Mouse (Mus musculus): ENCODE measurements around the gene Glud1.
"Not testable (repeated sequence)": the region's sequence is repeated elsewhere in the genome, so short reads cannot be mapped to it uniquely, and the experiment has no call there.

The Glud1 gene

DNA sequence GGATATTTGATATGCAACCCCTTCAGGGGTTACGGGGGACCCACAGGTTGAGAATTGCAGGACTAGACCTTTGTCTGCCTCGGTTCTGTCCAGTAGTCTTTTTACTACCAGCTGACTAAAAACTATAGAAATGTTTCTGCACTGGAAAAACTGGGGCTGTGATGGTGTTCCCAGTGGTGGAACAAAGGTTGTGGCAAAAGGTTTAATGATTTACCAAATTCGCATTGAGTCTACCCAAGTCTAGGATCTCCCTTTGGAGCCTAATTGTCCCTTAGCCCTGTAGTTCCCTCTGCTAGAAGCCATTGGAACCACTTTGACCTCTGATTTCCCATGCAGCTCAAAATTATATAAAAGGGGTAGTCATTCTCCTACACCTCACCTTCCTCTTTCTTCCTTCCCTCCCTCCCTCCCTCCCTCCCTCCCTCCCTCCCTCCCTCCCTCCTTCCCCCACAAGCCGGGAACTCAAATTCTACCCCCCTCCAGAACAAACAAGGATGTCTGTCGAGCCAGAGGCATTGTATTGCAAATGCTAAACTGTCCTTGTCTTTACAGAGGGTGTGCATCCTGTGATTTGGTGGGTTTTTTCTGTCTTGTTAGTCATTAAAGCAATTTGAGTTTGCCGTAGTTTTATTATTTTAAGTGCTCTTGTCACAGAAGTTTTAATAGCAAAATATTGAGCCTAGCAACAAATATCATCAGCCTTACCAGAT is 2.0 kb downstream of the Glud1 start:
- DNase-seq (ENCODE audit: low spot score) = no peak

GRCm38 (mm10) chr14:34313612-34314011 is 3.1 kb downstream of the Glud1 start:
- no peak for DNase-seq (ENCODE audit: low spot score)

- DNase-seq (ENCODE audit: low spot score) = not testable (repeated sequence)
Measured at GRCm38 (mm10) chr14:34314383-34314782, 3.9 kb downstream of the Glud1 start.

- DNase-seq (ENCODE audit: low spot score) = no peak
Measured at GRCm38 (mm10) chr14:34314796-34315195, 4.3 kb downstream of the Glud1 start.

- no peak for DNase-seq (ENCODE audit: low spot score)
Measured at GRCm38 (mm10) chr14:34316346-34316745, 5.8 kb downstream of the Glud1 start.

GRCm38 (mm10) chr14:34317431-34317830 is 6.9 kb downstream of the Glud1 start:
- no peak for DNase-seq (ENCODE audit: low spot score)

DNA sequence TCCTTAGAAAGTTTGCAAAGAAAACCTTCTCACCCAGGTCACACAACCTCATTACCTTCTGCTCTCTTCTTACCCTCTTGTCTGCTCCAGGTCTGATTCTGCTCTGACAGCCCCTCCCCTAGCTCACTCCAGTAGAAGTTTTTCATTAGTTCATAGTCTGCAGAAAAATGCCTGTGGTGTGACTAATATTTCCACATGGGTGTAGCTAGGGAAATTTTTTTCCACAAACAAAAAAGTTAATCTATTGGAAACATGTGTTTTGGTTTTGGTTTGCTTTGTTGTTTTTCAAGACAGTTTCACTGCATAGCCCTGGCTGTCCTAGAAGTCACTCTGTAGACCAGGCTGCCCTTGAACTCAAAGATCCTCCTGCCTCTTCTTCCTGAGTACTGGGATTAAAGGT is 7.6 kb downstream of the Glud1 start:
- no peak for DNase-seq (ENCODE audit: low spot score)

DNA sequence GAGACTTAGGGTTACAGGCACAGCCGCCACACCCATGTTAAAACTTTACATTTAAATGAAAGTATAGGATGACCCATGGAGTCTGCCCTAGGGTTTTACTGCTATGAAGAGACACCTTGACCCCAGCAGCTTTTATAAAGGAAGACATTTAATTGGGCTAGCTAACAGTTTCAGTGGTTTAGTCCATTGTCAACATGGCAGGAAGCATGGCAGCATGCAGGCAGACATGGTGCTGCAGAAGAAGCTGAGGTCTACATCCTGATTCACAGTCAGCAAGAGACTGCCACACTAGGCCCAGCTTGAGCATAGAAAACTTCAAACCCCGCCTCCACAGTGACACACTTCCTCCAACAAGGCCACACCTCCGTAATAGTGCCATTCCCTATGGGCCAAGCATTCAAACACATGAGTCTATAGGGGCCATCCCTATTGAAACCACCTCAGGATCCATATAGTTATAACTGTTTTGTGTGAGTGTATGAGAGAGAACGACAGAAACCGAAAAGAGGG is 13.1 kb downstream of the Glud1 start:
- no peak for DNase-seq (ENCODE audit: low spot score)

DNA sequence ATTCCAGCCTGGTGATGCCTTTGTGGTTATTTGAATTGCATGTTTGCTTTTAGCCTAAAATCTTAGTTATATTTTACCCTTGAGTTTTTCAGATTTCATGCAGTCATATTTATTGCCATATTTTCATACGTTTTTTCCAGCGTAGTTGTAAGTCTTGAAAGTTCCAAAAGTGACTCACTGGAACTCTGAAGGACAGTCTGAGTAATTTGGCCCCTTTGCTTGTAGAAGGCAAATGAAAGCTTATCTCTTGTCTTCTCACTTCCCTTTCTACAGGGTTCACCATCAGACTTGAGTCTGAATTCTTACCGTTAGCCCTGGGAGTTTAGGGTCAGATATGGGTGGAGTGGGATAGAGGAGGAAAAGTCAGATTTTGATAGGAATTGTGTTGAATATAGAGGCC is 16.1 kb downstream of the Glud1 start:
- no peak for DNase-seq (ENCODE audit: low spot score)

- DNase-seq (ENCODE audit: low spot score) = no peak
Measured at GRCm38 (mm10) chr14:34327618-34328017, 17.1 kb downstream of the Glud1 start.

DNA sequence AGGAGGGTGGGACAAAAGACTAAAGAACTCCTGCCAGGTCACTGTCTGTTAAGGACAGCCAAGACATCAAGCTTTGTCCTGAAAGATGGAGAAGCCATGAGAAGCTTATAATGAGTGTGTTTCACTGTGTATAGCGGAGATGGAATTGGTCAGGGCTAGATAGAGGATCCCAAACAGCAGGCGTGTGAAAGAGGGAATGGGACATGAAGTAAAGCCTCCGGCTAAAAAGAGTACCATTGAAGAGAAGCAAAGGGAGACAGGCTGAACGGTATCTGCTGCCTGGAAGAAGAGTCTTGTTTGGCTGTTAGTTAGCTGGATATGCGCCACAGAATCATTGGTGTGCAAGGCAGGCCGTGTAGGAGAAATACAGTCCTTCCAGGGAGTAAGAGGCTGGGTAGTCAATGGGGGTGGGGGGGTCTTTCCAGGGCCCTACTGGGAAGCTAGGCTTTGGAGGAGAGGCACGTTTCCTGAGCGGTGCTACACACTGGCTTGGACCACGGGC is 20.2 kb downstream of the Glud1 start:
- DNase-seq (ENCODE audit: low spot score) = no peak

DNA sequence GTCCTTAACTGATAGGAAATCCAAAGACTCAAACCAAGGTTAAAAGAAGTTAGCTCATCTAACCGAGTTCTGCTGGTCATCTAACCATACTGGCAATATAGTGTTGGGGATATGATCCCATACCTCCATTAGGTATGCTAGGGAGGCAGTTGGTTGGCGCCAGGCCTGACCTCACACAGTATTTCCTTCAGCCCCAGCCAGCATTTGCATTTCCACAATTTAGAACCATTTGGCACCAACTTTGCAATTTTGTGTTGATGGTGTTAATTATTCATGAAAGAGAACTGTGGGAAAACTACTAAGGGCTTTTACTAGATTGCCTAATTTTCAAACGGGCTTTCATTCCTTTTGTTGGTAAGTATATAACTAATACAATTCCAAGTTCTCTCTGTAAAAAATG is 21.4 kb downstream of the Glud1 start:
- no peak for DNase-seq (ENCODE audit: low spot score)

- DNase-seq (ENCODE audit: low spot score) = no peak
Measured at GRCm38 (mm10) chr14:34332476-34332875, 21.9 kb downstream of the Glud1 start.

GRCm38 (mm10) chr14:34339446-34339845 is 28.9 kb downstream of the Glud1 start:
- no peak for DNase-seq (ENCODE audit: low spot score)

DNA sequence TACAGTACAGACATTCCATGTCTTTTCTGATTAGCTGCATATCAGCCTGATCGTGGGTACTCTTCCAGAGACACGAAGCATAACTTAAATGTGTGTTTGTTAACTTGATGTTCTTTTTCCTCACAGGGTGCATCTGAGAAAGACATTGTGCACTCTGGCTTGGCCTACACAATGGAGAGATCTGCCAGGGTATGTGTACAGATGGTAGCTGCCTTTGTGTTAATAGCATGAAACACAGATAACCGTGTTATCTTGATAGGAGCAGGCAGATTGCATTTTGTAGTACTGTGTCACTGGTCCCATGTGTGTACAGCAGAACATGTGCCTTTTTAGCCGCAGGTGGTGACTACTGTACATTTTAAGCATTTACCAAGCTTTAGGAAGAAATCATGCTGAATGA is 31.5 kb downstream of the Glud1 start:
- no peak for DNase-seq (ENCODE audit: low spot score)

- DNase-seq (ENCODE audit: low spot score) = no peak
Measured at GRCm38 (mm10) chr14:34343078-34343477, 32.6 kb downstream of the Glud1 start.

DNA sequence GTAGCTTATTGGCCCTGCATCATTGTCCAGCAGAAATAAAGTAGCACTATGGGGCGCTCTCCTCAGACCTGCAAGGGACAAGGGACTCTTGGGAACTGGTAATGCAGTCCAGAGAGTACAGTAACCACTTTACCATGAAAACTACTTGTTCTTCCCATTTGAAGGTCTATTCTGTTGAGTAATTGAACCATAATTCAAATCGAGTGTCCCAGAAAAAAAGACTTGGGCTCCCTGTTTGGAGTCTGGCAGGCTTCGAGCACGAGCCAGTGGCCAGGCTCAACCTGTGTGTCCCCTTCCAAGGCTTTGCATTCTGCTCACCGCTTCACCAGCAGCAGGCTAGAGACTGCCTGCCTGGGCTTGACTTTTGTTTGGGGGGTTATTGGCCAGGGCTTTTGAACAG is 33.8 kb downstream of the Glud1 start:
- no peak for DNase-seq (ENCODE audit: low spot score)

DNA sequence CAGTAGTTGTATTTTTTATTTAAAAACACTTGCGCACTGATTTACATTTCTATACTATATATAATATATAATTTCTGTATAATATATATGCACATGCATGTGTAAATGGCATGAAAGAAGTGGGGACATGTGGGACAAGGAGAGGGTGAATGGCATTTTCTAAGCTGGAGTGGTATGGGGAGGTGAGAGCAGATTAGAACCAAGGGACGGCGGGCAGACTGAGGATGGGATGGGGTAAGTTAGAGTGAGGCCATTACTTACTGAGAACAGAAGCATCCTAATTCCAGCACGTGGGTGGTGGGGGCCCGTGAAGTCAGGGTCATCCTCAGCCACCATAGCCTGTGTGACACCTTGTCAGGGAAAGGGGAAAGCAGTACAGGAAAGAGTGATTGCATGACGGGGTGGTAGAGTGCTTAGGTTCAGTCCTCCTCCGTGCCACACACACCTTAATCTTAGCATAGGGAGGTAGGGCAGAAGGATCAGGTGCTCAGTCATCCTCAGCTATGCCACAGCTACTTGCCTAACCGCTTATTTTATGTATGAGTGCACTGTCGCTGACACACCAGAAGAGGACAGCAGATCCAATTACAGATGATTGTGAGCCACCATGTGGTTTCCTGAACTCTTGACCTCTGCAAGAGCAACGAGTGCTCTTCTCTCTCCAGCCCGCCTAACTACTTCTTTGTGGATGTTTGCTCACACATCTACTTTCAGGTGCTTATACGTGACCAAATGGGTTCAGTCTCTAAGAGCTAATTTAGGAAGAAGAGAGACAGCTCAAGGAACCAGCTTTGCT is 35.4 kb downstream of the Glud1 start:
- DNase-seq (ENCODE audit: low spot score) = peak; percentile 35

DNA sequence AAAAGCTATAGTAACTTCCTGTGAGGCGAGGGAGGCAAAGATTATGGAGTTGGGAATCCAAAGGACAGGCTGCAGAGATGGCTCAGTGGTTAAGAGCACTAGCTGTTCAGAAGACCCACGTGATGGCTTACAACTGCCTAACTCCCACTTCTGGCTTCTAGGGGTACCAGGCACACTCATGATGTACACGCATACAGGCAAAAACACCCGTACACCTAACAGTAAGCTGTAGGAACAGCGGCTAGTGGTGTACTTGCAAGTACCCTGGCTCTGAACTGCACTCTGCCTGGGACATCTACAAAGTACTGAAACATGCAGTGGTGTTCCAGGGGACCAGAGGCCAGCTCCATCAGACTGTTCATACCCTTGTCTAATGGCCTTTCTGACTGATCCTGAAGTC is 36.6 kb downstream of the Glud1 start:
- no peak for DNase-seq (ENCODE audit: low spot score)

DNA sequence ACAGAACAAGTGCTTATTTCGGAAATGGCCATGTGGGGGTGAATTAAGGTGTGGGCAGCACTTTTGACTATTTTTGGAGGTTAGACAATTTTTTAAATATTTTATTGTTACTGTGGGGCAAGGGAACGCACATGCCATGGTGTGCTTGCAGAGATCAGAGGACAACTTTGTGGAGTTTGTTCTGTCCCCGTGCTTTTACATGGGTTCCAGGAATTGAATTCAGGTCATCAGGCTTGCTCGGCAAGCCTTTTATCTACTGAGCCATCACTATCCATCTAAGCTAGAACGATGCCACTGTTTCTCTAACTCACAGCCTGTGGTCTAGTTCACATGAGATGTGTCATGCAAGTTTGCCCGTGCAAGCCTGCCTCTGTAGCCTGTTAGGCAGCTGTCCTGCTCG is 37.8 kb downstream of the Glud1 start:
- no peak for DNase-seq (ENCODE audit: low spot score)

- no peak for DNase-seq (ENCODE audit: low spot score)
Measured at GRCm38 (mm10) chr14:34349007-34349406, 38.5 kb downstream of the Glud1 start.

DNA sequence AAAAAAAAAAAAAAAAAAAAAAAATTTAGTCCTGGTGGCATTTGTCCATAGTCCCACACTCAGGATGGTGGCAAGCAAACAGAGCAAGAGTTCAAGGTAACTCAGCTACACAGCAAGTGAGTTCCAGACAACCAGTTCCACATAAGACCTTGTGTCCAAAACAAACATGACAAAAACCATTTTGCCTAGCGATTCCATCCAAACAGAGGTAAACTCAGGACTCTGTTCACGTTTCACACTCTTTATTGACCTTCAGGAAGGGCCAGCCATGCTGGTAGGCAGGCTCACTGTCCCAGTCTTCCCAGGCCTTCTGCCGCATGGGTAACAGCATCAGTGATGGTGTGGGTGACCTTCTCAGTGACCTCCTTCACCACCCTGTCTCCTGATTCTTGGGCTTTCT is 41.1 kb downstream of the Glud1 start:
- no peak for DNase-seq (ENCODE audit: low spot score)

GRCm38 (mm10) chr14:34352523-34352922 is 42.0 kb downstream of the Glud1 start:
- DNase-seq (ENCODE audit: low spot score) = no peak

Measured in embryo, embryonic 10 days (tissue).